Mouse (Mus musculus) E14TG2a.4 (cell line): ENCODE measurements around the gene Efcab6.
A peak's percentile ranks its signal among the peaks of the same experiment; 100 is the strongest.

Source experiments
- H3K27me3 ChIP-seq: 2 replicates; pipeline ENCODE4 v1.6.1; 2014; ENCODE audit warnings: low read length, control low read depth; ENCODE audit not compliant: insufficient read depth
- H3K36me3 ChIP-seq: 2 replicates; pipeline ENCODE4 v1.6.1; 2014; ENCODE audit warnings: low read length, control low read depth; ENCODE audit not compliant: insufficient read depth
- H3K4me1 ChIP-seq: replicated peaks from 2 replicates; pipeline ENCODE4 v1.6.1; 2014; ENCODE audit warnings: low read depth, low read length, control low read depth
- H3K4me3 ChIP-seq: replicated peaks from 2 replicates; pipeline ENCODE4 v1.5.1; 2014; ENCODE audit warnings: mild to moderate bottlenecking, low read length
- H3K9me3 ChIP-seq: 2 replicates; pipeline ENCODE4 v1.6.1; 2014; ENCODE audit warnings: low read length, control low read depth
- CTCF ChIP-seq: conservative IDR thresholded peaks from 2 replicates; pipeline ENCODE4 v1.5.1; 2014; ENCODE audit warnings: low read length
- NANOG ChIP-seq: IDR thresholded peaks from 2 replicates; pipeline ENCODE4 v1.6.1; 2014; ENCODE audit warnings: borderline replicate concordance, low read length, mixed read lengths
- POU5F1 ChIP-seq: IDR thresholded peaks from 2 replicates; pipeline ENCODE4 v1.6.1; 2014; ENCODE audit warnings: low read length, borderline replicate concordance

The Efcab6 gene

DNA sequence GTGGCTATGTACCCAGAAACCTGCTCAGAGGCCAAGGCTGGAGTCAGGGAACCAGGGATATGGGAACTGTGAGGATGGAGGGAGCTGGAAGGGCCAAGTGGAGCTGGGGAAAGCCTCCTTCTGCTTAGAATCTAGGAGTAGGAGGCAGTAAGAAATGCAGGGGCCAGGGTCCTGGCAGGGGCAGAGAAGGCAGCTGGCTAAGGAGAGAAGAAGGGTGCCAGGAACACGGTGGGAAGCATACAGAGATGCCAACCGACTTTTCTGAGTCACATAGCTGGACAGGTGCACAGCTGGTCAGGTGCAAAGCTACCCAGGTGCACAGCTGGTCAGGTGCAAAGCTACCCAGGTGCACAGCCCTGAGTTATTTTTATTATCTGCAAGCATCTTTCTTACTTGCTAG lies 187.3 kb downstream of the Efcab6 start:
- Histone ChIP-seq H3K4me1 (peaks cover 26% of the 10 kb centered on the region), H3K4me3 (no peak overlapping the region), H3K9me3 (no peaks in the 10 kb centered on the region), H3K36me3 (no peaks in the 10 kb centered on the region), H3K27me3 (no peaks in the 10 kb centered on the region)
- TF ChIP-seq NANOG (no peak), POU5F1 (no peak), CTCF (no peak)

DNA sequence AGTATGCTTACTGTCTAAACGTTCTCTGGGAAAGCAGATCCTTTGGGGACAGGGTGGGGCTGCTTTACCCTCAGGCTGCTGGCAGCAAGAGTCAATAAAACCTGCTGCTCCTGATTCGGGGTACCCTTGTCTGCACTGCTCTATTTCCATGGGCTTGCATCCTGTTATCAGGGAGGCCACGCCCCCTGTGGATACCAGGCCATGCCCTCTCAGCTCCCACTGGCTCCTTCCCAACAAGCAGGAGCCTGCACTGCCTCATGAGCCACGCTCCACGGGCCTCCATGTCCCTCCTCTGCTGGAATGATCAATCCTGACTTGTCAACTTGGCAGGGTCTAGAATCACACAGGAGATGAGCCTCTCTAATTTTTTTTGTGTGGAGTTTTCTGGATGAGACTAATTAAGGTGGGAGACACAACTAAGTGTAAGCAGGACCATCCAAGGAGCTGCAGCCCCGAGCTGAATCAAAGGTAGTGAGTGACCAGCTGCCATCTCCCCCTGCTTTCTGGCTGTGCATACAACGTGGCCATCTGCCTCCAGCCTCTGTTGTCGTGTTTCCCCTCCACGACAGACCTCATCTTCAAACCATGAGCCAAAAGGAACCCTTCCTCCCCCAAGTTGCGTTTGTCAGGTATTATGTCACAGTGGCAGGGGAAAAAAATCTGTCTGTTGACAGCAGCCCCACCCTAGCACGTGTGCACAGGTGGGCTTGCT lies 187.9 kb downstream of the Efcab6 start:
- Histone ChIP-seq H3K27me3 (no peaks in the 10 kb centered on the region), H3K9me3 (no peaks in the 10 kb centered on the region), H3K4me3 (no peak overlapping the region), H3K36me3 (no peaks in the 10 kb centered on the region), H3K4me1 (peaks cover 28% of the 10 kb centered on the region)
- TF ChIP-seq NANOG (no peak), CTCF (no peak), POU5F1 (no peak)

DNA sequence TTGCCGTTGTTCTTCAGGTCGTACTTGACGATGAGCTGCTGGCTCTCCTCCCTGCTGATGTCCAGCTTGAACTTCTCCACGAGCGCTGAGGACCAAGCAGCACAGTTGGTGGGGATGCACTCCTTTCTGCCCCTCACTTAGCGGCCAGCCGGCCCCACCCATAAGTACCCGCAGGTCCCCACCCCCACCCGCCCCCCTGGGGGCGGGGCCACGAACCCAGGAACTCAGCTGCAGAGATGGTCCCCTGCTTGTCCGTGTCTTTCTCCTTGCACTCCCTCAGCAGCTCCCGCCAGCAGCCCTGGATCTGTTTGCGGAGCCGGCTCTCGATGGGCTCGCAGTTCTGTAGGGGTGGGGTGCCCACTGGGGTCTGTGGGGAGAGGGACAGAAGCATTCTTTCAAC lies 194.2 kb downstream of the Efcab6 start:
- TF ChIP-seq NANOG (no peak), POU5F1 (no peak), CTCF (no peak)
- H3K9me3 ChIP-seq: no peaks in the 10 kb centered on the region

DNA sequence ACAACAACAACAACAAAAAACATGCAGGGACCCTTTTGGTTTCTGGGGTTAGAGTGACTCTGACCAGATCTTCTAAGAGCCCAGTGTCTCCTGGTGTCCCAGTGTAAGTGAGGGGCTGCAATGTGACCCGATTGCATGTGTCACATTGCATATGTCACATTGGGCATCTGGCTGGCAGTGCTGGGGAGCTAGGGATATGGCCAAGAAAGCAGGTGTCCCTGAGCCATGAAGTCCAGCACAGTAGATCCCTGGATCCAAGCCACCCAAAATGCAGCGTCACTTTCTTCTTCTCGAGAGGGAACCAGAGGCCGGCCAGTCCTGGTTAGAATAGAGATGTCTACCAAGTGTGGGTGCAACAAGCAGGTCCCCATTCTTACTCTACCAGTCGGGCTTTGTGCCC lies 199.6 kb downstream of the Efcab6 start:
- H3K4me3 ChIP-seq: no peak overlapping the region
- TF ChIP-seq CTCF (no peak), NANOG (no peak), POU5F1 (no peak)
- H3K4me1 ChIP-seq: peaks cover 9% of the 10 kb centered on the region
- H3K9me3 ChIP-seq: no peaks in the 10 kb centered on the region
- peaks cover 45% of the 10 kb centered on the region for H3K27me3 ChIP-seq
- H3K36me3 ChIP-seq: no peaks in the 10 kb centered on the region

More for the DNA sequence above, 194.2 kb downstream of the Efcab6 start:
- Histone ChIP-seq H3K4me3 (no peak overlapping the region), H3K27me3 (peaks cover 42% of the 10 kb centered on the region), H3K4me1 (peaks cover 30% of the 10 kb centered on the region), H3K36me3 (no peaks in the 10 kb centered on the region)

DNA sequence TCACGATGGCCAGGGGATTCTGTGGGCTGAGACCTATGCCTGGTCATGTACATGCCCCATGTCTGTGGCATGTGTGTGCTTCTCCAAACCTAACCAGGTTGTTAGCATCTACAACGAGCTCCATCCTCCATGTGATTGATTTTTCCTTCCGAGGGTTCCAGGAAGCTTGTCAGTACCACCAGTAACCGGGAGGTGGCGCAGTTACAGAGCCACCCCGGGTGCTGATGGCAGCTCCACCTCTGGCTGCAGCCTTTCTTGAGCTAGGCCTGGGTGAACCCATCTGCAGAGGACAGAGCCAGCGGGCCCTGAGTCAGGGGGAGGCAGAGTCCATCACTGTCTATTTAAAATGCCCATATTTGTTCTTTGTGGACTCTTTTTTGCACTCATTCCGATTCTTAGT lies 208.1 kb downstream of the Efcab6 start:
- H3K9me3 ChIP-seq: no peaks in the 10 kb centered on the region
- H3K4me3 ChIP-seq: no peak overlapping the region
- TF ChIP-seq NANOG: no peak
- no peak for TF ChIP-seq POU5F1
- peak; percentile 96 for TF ChIP-seq CTCF
- H3K27me3 ChIP-seq: peaks cover 31% of the 10 kb centered on the region
- H3K4me1 ChIP-seq: no peaks in the 10 kb centered on the region
- H3K36me3 ChIP-seq: no peaks in the 10 kb centered on the region

DNA sequence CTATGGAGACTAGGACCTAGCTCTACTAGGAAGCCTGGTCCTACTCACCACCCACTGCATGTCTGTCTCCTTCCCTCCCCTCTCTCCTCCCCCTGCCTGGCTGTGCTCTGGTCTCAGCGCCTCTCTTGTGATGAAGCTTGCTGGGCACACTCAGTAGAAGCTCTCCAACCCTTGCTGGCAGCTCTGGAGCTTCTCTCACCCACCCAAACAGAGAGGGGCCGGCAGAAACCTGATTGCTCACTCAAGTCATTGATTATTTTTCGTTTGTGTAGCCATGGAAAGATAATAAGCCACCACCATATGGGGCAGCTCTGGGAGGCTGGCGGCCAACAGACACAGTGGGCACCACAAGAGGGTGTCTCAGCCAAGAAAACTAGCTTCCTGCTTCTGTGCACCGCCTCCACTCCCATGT lies 211.8 kb downstream of the Efcab6 start:
- no peaks in the 10 kb centered on the region for H3K4me1 ChIP-seq
- no peaks in the 10 kb centered on the region for H3K9me3 ChIP-seq
- H3K4me3 ChIP-seq: no peak overlapping the region
- TF ChIP-seq POU5F1: no peak
- no peak for TF ChIP-seq CTCF
- TF ChIP-seq NANOG: no peak
- H3K36me3 ChIP-seq: no peaks in the 10 kb centered on the region
- H3K27me3 ChIP-seq: peaks cover 23% of the 10 kb centered on the region

DNA sequence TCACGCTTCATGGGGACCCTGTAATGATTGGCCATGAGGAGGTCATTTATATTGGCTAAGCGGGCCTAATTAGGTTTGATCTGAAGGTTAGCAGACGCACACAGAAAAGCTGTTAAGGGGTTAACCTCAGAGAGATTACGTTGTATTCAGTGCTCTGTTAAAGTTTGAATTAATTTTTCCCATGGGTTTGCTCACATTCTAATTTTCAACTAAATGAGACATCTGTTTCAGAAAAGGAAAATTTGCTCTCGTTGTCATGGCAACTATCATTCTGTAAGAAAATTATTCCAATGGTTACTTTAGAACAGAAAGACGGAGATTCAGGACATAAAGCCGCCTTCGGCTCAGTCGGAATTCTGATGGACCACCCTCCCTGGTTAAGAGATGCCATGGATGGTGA lies 217.0 kb downstream of the Efcab6 start:
- no peaks in the 10 kb centered on the region for H3K36me3 ChIP-seq
- peaks cover 12% of the 10 kb centered on the region for H3K27me3 ChIP-seq
- TF ChIP-seq POU5F1 (no peak), CTCF (no peak), NANOG (no peak)
- no peaks in the 10 kb centered on the region for H3K9me3 ChIP-seq
- peaks cover 5% of the 10 kb centered on the region for H3K4me1 ChIP-seq
- no peak overlapping the region for H3K4me3 ChIP-seq

DNA sequence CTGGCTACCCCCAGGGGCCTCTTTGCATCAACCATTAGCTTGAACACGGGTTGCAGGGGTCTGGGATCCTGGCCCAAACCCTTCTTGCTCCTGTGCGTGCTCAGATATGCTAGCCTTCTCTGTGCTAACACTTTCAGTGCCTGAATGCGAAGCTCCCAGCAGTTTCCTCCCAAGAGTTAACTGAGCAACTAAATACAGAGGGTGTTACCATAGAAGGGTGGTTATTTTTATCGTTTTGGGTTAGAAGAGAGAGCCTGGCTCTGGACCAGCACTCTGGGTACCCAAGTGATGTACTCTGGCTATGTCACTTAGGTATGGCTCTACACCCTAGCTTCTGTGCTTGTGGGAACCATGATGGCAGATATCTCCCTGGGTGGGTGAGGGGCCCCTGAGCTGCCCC lies 217.7 kb downstream of the Efcab6 start:
- Histone ChIP-seq H3K36me3 (no peaks in the 10 kb centered on the region), H3K4me1 (peaks cover 5% of the 10 kb centered on the region), H3K27me3 (peaks cover 13% of the 10 kb centered on the region; the same call in 1 of the 2 replicates), H3K4me3 (no peak overlapping the region), H3K9me3 (no peaks in the 10 kb centered on the region)
- TF ChIP-seq NANOG (no peak), POU5F1 (no peak), CTCF (no peak)

DNA sequence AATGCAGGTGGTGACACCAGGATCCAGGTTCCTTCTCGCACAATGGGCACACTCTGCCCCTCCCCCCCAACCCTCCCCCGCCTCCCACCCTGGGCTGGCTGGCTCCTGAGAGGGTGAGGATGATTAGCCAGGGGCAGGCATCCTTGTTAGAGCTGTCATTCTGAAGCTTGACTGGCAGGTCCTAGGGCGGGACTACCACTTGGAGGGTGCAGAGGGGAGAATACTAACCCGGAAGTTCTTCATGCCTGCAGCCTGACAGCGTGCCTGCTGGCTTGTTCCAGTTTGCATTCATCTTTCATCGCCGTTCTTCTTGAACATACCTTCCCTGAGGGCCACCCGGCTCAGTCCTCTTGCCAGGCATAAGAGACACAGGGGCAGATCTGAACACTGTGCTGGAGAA lies 218.6 kb downstream of the Efcab6 start:
- H3K4me1 ChIP-seq: peaks cover 5% of the 10 kb centered on the region
- H3K9me3 ChIP-seq: no peaks in the 10 kb centered on the region
- TF ChIP-seq NANOG: no peak
- peaks cover 13% of the 10 kb centered on the region; the same call in 1 of the 2 replicates for H3K27me3 ChIP-seq
- H3K36me3 ChIP-seq: no peaks in the 10 kb centered on the region
- no peak overlapping the region for H3K4me3 ChIP-seq
